Mouse (Mus musculus): Measurements from ENCODE around the gene F8. TPM values are rescaled to one million over a fixed set of nuclear protein-coding genes. Genes with fewer than 3 reads are reported as not detected.

Gene F8
- polyA plus RNA-seq (2015; fragmentation: Illumina TruSeq; extraction: RNeasy Lipid Tissue Mini Kit (QIAGEN cat#74804); ENCODE audit: insufficient read depth, low read depth, low replicate concordance): 0.46 TPM

DNA sequence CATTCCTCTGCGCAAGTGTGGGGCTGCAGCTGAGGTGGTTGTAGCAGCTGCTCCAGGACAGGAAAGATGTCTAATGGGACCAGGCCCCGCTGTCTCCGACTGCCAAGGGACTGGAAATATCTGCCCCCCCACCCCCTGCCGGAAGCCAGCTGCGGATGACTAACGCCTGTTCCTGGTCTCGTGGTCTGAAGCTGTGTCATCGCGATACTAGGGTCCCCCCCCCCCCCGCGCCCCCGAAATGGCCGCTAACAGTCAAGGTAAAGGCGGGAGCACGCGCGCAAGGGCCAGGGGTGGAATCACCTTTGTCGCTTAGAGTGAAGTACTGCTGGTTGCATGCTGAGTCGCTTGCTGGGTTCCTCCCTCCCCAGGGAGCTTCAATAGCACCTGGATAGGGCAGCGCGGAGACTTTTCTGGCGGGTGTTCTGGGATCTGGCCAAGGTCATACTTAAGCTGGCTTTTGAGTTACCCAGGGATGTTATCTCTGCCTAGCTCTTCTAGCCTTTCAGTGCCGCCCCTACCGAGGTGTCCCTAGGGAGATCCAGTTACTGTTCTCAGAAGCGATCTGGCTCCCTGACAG lies at the start of gene F8, which contains the start of gene Fundc2:
F8 (minus strand) TSS at position 421 of the 577 bp plus-strand sequence.
Fundc2 (plus strand) TSS at position 205 of the 577 bp plus-strand sequence.

GRCm38 (mm10) chrX:75415936-75416785 lies 33.7 kb upstream of the F8 start, which contains the start of the genes Cmc4, Mtcp1 and Brcc3:
Cmc4 (minus strand) TSS chrX:75416584.
Mtcp1 (minus strand) TSS chrX:75416588.
Brcc3 (plus strand) TSS chrX:75416628.

GRCm38 (mm10) chrX:75163670-75164069 lies 218.7 kb downstream of the F8 start, which contains the start of gene Smim9:
Smim9 (minus strand) TSS chrX:75163770.

DNA sequence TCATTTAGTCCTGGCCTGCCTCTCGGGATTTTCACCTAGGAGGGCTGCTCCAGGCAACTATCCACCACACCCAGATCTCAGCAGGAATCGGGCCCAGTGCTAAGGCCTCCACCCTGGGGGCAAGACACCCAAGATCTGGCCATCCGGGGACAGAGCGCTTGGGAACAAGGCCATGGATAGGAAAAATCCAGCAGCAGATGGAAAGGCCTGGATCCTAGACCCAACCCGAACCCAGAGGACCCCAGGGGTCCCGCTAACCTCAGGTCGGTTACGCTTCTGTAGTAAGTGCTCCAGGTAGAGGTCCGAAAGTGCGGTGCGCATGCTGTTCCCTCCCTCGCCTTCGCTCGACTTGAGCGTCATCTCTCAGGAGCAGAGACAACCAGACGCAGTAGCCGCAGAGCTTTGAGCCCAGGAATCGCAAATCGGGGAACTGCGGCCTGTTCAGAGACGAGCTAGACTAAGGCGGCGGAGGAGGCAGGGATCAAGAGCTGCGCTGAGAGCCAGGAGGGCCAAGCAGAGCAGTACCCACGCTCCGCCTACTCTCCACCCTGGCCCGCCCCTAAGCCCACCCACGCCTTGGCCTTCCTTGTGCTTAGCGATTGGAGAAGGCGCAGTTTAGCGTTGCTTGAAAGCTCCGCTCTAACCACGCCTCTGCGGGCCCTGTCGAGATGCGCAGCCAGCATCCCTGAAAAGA lies 251.8 kb downstream of the F8 start, which contains the start of gene Mpp1:
Mpp1 (minus strand) TSS at position 550 of the 694 bp plus-strand sequence.

Other genes starting within 250 kb of the F8 start
- gene Smim9, start 218.8 kb downstream of the F8 start, polyA plus RNA-seq (2015; fragmentation: Illumina TruSeq; extraction: RNeasy Lipid Tissue Mini Kit (QIAGEN cat#74804); ENCODE audit: insufficient read depth, low read depth, low replicate concordance): not detected
- 5.3 TPM for gene Fundc2, start 216 bp downstream of the F8 start, polyA plus RNA-seq (2015; fragmentation: Illumina TruSeq; extraction: RNeasy Lipid Tissue Mini Kit (QIAGEN cat#74804); ENCODE audit: insufficient read depth, low read depth, low replicate concordance)
- gene Cmc4, start 34.0 kb upstream of the F8 start, polyA plus RNA-seq (2015; fragmentation: Illumina TruSeq; extraction: RNeasy Lipid Tissue Mini Kit (QIAGEN cat#74804); ENCODE audit: insufficient read depth, low read depth, low replicate concordance): 5.4 TPM
- 6.0 TPM for gene Mtcp1, start 34.0 kb upstream of the F8 start, polyA plus RNA-seq (2015; fragmentation: Illumina TruSeq; extraction: RNeasy Lipid Tissue Mini Kit (QIAGEN cat#74804); ENCODE audit: insufficient read depth, low read depth, low replicate concordance)
- 5.9 TPM for gene Brcc3, start 34.0 kb upstream of the F8 start, polyA plus RNA-seq (2015; fragmentation: Illumina TruSeq; extraction: RNeasy Lipid Tissue Mini Kit (QIAGEN cat#74804); ENCODE audit: insufficient read depth, low read depth, low replicate concordance)
- 9.4 TPM for gene Vbp1, start 131.7 kb upstream of the F8 start, polyA plus RNA-seq (2015; fragmentation: Illumina TruSeq; extraction: RNeasy Lipid Tissue Mini Kit (QIAGEN cat#74804); ENCODE audit: insufficient read depth, low read depth, low replicate concordance)
- gene Rab39b, start 195.6 kb upstream of the F8 start, polyA plus RNA-seq (2015; fragmentation: Illumina TruSeq; extraction: RNeasy Lipid Tissue Mini Kit (QIAGEN cat#74804); ENCODE audit: insufficient read depth, low read depth, low replicate concordance): 2.1 TPM